Mouse (Mus musculus) thymus, postnatal 14 days (tissue): Measurements from ENCODE around the gene Ccdc189.

Experiments used
- DNase-seq: peaks from one replicate; pipeline ENCODE4 v3.0.0; 2021

The Ccdc189 gene

DNA sequence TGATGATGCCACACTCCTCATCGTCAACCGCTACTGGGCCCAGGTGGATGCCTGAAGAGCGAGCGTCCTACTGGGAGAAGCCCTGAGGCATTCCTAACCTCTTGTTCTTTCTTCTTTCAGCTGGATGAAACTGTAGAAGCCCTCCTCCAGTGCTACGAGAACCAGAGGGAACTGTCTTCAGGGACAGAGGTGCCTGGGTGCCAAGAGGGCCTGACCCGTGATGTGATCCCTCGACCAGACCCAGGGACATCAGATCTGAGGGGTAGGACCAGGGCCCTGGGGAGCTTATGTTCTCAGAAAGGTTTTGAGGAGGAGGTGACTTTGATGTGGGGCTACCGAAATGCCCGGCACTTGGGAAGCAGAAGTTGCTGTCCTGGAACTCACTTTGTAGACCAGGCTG lies 1.2 kb upstream of the Ccdc189 start:
- DNase-seq, result no peak

DNA sequence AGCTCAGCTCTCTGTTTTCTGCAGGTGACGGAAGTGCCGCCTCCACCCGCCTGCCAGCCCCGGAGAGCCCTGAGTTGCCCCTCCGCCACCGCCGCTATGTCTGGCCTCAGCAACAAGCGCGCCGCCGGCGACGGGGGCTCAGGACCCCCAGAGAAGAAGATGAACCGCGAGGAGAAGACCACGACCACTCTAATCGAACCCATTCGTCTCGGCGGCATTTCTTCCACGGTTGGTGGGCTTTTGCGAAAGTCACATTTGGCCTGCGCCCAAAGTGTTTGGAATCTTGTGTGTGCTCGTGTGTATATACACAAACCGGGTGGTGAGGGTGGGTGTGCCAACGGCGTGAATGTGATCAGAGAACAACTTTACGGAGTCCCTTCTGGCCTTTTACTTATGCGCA lies 506 bp upstream of the Ccdc189 start:
- DNase-seq, result no peak

DNA sequence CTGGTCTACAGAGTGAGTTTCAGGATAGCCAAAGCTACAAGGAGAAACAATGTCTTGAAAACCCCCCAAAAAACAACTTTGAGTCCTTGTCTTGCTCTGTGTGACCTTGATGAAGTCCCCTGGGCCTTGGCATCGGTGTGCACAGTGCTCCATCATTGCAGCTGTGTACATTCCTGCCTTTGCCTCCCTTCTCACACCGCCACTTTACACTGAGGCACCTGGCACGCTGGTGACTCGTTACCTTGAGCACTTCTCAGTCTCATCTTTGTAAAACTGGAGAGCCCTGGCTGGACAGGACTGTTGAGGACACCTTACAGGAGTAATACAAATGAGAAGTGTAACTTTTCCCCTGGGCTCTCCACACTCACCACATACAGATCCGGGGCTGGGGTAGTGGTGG lies 1.2 kb downstream of the Ccdc189 start:
- DNase-seq, result no peak

DNA sequence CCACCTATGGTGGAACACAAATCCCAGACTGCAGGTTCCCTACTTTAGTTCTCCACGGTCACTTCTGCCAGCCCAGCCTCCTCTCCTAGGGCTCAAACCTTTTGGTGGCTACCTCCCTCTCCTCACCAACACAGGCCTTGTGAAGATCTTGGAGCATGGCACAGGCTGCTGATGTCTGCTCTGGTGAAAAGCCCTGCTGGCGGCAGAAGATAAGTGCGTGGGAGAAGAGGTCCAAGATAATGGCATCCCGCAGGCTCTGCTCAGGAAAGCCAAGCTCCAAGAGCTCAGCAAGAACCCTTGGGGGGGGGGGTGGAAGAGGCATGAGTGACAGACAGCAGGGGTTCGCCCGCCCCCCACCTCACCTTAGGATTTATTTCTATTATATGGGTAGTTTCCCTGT lies 2.2 kb downstream of the Ccdc189 start:
- no peak for DNase-seq

DNA sequence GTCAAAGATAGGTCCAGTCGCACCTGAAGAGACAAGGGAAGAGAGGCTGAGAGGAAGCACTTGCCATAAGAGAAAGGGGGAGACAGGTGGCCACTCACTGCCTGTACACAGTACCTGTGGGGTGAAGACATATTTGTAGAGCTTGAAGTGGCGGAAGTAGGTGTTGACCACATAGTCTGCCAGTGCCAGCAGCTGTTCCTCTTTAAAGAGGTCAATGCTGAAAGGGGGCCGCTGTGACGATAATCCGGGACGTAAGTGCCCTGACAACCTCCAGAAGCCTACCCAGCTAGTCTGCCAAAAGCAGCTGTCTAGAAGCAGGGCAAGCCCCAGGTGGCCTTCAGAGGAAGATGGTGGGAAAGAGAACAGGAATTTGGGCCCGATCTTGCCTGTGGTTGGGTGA lies 3.4 kb downstream of the Ccdc189 start:
- DNase-seq, result no peak

DNA sequence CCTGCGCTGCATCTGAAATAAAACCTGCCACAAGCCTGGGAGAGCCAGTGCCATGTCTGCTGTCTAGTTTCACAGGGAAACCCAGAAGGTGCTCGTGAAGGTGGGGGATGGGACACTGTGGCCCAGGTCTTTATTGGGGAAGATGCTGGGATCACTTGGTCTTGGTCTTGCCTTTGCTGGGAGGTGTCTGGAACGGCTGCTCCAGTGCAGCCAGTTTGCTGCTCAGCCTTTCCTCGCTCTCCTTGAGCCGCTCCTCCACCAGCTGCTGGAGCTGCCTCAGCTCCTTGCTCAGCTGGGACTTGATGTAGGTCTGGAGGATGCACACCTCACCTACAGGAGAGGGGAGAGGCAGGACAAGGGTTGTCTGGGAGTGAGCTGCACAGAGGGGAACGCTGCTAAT lies 5.1 kb downstream of the Ccdc189 start:
- DNase-seq, result no peak

DNA sequence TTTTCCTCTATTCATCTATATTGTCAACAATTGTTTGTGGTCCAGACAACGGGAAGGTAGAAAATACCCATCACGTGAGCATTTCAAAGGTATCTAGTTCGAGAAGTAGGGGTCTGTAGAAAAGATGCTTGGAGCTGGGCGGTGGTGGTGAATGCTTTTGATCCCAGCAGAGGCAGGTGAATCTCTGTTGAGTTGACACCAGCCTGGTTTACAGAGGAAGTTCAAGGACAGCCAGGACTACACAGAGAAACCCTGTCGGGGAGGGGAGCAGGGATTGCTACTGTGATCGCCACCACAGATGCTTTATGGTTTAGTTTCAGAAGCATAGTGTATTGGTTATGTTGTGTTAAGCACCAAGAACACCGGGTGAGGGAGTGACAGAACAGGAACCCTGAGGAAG lies 14.3 kb downstream of the Ccdc189 start:
- DNase-seq, result no peak

DNA sequence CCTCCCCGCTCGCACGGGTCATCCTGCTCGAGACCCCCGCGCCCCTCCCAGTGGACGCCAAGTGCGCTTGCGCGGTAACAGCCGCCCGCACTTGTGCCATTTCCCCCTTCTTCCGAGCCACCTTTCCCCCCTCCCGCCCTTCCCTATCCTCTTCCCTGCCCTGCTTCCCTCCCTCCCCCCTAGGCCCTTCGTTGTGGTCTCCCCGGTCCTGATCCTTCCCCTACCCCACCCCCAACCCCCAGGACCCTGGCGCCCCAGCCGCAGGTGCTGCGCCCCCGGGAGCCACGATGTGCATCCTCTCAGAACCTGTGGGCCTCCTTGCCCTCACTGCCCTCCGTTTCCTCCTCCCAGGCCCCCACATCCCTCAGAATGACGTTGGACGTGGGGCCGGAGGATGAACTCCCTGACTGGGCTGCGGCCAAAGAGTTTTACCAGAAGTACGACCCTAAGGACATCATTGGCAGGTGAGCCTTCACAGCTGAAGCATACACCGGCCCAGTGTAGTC lies 14.8 kb downstream of the Ccdc189 start:
- DNase-seq, result peak; percentile 52

DNA sequence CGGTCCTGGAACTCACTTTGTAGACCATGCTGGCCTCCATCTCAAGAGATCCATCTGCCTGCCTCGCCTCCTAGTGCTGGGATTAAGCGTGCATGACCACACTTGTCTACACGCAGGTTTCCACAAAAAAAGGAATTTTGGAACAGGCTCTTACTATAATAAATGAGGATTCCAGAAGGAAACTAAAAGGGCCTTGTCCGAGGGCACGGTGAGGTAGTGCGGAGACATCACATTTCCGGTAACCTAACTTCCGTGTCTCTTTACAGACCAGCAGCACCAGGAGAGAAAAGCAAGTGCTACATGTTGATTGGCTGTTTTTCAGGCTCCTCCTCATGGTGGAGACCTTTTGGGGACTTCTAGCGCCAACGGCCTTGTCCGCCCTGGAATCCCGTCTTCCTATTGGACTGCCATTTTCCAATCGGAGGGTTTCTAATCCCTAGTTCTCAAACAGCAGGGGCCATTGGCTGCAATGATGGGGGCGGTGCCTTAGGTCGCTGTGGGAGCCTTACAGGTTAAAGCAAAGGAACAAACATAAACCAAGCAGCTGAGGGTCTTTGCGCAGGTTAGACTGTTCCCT lies 15.4 kb downstream of the Ccdc189 start, which contains the start of gene Phkg2:
Gene Phkg2 (plus strand): TSS at position 446 of the 577 bp plus-strand sequence.
- DNase-seq, result peak; percentile 90

DNA sequence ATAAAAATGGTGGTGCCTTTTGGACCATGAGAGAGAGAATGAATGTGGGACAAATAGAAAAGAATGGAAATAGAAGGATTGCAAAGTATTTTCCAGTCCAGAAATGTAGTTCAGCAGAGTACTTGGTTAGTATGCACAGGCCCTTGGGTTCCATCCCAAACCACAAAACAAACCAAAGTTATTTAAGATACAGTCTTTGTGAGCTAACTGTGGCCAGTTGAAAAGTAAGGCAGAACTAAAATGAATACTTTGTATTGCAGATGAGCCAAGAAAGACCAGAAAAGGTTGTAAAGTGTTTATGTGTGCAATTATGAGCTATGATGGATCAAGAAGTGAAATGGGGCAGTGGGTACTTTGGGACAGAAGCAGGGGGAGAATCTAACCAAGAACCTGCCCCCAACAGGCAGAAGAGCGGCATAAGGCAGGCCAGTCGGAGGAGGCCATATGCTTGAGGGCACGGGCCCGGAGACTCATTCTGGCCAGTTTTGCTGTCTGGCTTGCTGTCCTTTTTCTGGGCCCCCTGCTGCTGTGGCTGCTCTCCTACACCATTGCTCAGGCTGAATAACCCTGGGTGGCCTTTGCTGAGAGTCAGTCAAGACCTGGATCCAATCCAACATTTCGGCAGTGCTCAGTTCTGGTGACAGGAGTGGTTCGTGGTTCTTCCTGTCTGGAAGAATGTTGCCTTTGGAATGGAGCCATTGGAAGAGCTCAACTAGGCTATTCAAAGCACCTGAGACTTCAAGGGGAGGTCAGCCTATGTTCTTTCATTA lies 23.8 kb downstream of the Ccdc189 start:
- no peak for DNase-seq

DNA sequence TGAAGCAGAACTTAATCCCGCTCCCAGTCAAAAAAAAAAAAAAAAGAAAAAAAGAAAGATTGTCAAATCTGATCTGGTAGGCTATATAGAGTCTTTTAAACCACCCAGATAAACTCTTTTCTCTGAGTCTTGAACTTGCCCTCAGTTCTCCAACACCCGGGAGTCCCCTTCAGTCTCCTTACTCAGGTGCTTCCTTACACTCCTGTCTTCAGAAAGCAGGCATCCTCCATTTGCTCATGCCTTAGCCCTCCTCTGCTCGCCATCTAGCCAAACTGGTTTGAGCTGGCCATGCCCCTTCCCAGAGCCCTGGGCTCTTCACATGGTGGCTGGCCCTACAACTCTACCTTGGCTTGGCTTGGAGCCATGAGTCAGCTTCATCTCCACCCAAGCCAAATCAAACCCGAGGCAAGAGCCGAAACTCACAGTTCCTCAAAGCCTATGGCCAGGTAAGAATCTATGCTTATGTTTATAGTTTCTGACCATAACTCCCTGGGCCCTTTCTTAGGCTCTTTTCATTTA lies 27.0 kb downstream of the Ccdc189 start, which contains the start of gene Tmem265:
Gene Tmem265 (plus strand): TSS at position 51 of the 519 bp plus-strand sequence.
- no peak for DNase-seq

DNA sequence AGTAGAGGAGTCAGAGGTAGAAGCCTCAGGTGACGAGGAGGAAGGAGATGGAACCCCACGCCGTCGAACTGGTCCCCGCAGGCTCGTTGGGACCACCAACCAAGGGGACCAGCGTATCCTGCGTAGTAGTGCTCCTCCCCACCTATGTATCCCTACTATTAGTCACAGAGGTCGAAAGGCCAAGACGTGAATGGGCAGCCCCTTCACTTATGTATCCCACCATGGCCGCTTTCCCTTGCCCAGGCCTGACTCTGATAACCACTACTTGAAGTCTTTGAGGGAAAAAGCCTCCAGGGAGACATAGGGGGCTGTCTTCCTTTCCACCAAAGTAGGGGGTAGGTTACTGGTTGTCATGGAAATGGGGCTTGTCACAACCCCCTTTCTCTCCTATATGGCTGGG lies 27.8 kb downstream of the Ccdc189 start:
- DNase-seq, result no peak

DNA sequence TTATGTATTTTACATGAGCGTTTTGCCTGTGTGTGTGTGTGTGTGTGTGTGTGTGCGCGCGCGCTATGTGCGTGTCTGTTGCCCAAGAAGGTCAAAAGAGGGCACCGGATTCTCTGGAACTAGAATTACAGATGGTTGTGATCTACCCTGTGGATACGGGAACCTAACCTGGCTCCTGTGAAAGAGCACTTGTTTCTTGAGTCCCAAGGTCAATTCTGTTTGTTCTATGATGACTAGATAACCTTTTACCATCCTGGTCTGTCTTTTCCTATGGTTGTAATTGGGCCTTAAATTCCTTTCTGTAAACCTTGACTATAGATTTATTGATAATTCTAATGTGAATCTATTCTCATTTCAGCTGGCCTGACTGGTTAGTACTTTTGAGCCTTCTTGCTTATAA lies 36.8 kb downstream of the Ccdc189 start:
- DNase-seq, result no peak

DNA sequence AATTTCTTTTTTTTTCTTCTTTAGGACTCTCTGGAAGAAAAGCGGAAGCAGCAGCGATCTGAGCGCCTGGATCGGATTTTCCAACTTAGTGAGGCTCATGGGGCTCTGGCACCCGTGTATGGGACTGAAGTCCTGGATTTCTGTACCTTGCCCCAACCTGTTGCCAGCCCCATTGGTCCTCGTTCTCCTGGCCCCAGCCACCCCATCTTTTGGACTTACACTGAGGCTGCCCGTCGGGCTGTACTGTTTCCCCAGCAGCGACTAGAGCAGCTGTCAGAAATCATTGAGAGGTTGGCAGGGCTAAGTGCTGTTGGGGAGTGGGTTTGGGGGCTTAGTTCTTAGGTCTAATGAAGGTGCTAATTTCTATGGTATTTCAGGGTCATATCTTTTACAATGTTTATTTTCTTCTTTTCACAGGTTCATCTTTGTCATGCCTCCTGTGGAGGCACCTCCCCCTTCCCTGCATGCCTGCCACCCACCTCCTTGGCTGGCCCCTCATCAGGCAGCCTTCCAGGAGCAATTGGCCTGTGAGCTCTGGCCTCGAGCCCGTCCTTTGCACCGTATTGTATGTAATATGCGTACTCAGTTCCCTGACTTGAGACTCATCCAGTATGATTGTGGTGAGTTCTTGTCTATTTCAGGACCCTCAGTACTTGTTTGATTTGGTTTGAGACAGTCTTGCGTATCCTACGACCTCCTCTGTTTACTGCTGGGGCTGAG lies 39.1 kb downstream of the Ccdc189 start:
- no peak for DNase-seq

DNA sequence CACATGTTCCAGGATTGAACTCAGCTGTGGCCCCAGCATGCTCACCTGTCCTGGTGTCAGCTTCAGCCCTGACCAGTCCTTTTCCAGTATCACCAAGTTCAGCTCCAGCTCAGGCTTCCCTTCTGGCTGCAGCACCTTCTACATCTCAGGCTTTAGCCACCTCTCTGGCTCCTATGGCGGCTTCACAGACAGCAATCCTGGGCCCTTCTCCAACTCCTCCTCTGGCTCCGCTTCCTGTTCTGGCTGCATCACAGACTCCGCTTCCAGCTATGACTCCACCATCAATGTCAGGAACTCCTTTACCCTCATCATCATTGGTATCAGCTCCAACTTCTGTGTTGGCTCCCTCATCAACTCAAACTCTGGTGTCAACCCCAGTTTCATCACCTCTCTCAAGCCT lies 46.7 kb downstream of the Ccdc189 start:
- no peak for DNase-seq
